Mouse (Mus musculus) left cerebral cortex, postnatal 36 days (tissue): Measurements from ENCODE around the gene 2310033P09Rik. TPM values are rescaled to one million over a fixed set of nuclear protein-coding genes. Genes with fewer than 3 reads are reported as not detected.
"Not testable (repeated sequence)": the region's sequence is repeated elsewhere in the genome, so short reads cannot be mapped to it uniquely, and the experiment has no call there.

Source experiments
- DNase-seq, 2 experiments: peaks; one replicate each; pipeline ENCODE4 v3.0.0; 2021 to 2022; ENCODE audit warnings: low spot score in 2 of 2, mixed read lengths in 1 of 2
- intact Hi-C: fragments of 180-260 bp; cut with DNase I; formaldehyde crosslinking; loops from one replicate; pipeline ENCODE4 v1.15.1; 2025
- total RNA-seq, 2 experiments: library from RNA; stranded (reverse); gene quantifications; 2 replicates each; pipeline ENCODE4 v1.2.3; 2021

The 2310033P09Rik gene
- total RNA-seq, 2 experiments from 2014 or later, result 19.2 to 20.2 TPM

- intact Hi-C loops, result loop anchor here (5.0 kb wide), 1 partner anchor 209 kb away; no protein-coding TSS in a partner anchor
- peak; percentile 92 to 95 for DNase-seq
These were observed 16.7 kb upstream of the 2310033P09Rik start for GRCm38 (mm10) chr11:59191231-59192058.

- intact Hi-C loops, result loop anchor here (5.0 kb wide), 1 partner anchor 210 kb away; no protein-coding TSS in a partner anchor
- DNase-seq, result no peak
These were observed 16.1 kb upstream of the 2310033P09Rik start, which contains the start of gene Guk1 for GRCm38 (mm10) chr11:59192059-59192386. Gene Guk1, minus strand, starts transcription at chr11:59192212.

- intact Hi-C loops, result no loop called here
These were observed 11.9 kb upstream of the 2310033P09Rik start for GRCm38 (mm10) chr11:59196230-59196629.

GRCm38 (mm10) chr11:59201216-59202002 is 6.7 kb upstream of the 2310033P09Rik start:
- DNase-seq, result no peak
- intact Hi-C loops, result no loop called here

More at GRCm38 (mm10) chr11:59196230-59196629, 11.9 kb upstream of the 2310033P09Rik start:
- no peak for DNase-seq

GRCm38 (mm10) chr11:59202081-59202995 is 5.8 kb upstream of the 2310033P09Rik start, which contains the start of gene Mrpl55:
Gene Mrpl55, plus strand, starts transcription at chr11:59202486.
- peak; percentile 92 for DNase-seq
- intact Hi-C loops, result no loop called here

- DNase-seq, result peak in 1 of 2 experiments; percentile 65
- intact Hi-C loops, result loop anchor here (2.0 kb wide), 1 partner anchor 18 kb away; no protein-coding TSS in a partner anchor
These were observed 901 bp downstream of the 2310033P09Rik start for GRCm38 (mm10) chr11:59209003-59209441.

- intact Hi-C loops, result loop anchor here (2.0 kb wide), 1 partner anchor 17 kb away; no protein-coding TSS in a partner anchor
- DNase-seq, result no peak
These were observed 1.5 kb downstream of the 2310033P09Rik start for GRCm38 (mm10) chr11:59209580-59209979.

- no peak for DNase-seq
- intact Hi-C loops, result no loop called here
These were observed 1.9 kb downstream of the 2310033P09Rik start for GRCm38 (mm10) chr11:59210020-59210419.

- DNase-seq, intact Hi-C loops: not testable (repeated sequence)
These were observed 3.4 kb downstream of the 2310033P09Rik start for GRCm38 (mm10) chr11:59211561-59211960.

GRCm38 (mm10) chr11:59212320-59212719 is 4.2 kb downstream of the 2310033P09Rik start:
- intact Hi-C loops, DNase-seq: not testable (repeated sequence)

- no peak for DNase-seq
These were observed 4.9 kb downstream of the 2310033P09Rik start for GRCm38 (mm10) chr11:59212892-59213494.

GRCm38 (mm10) chr11:59216955-59217354 is 8.8 kb downstream of the 2310033P09Rik start:
- DNase-seq, result no peak
- intact Hi-C loops, result no loop called here

More at GRCm38 (mm10) chr11:59212892-59213494, 4.9 kb downstream of the 2310033P09Rik start:
- intact Hi-C loops, result no loop called here

- no peak for DNase-seq
- intact Hi-C loops, result no loop called here
These were observed 10.4 kb downstream of the 2310033P09Rik start for GRCm38 (mm10) chr11:59218389-59218998.

- no peak for DNase-seq
- intact Hi-C loops, result no loop called here
These were observed 10.9 kb downstream of the 2310033P09Rik start for GRCm38 (mm10) chr11:59219064-59219463.

- no peak for DNase-seq
- intact Hi-C loops, result loop anchor here (10.0 kb wide), 1 partner anchor 263 kb away; no protein-coding TSS in a partner anchor
These were observed 13.5 kb downstream of the 2310033P09Rik start for GRCm38 (mm10) chr11:59221604-59222003.

- intact Hi-C loops, result loop anchor here (10.0 kb wide), 1 partner anchor 262 kb away; no protein-coding TSS in a partner anchor
- DNase-seq, result no peak
These were observed 14.2 kb downstream of the 2310033P09Rik start for GRCm38 (mm10) chr11:59222306-59222705.

- intact Hi-C loops, result loop anchor here (10.0 kb wide), 1 partner anchor 261 kb away; no protein-coding TSS in a partner anchor
- no peak for DNase-seq
These were observed 15.9 kb downstream of the 2310033P09Rik start for GRCm38 (mm10) chr11:59224025-59224424.

- intact Hi-C loops, result loop anchor here (10.0 kb wide), 1 partner anchor 260 kb away; no protein-coding TSS in a partner anchor
- DNase-seq, result no peak
These were observed 16.3 kb downstream of the 2310033P09Rik start for GRCm38 (mm10) chr11:59224470-59224869.
